Mouse (Mus musculus): ENCODE measurements around the gene Med18.
"Not testable (repeated sequence)": the region's sequence is repeated elsewhere in the genome, so short reads cannot be mapped to it uniquely, and the experiment has no call there.

Gene Med18

GRCm38 (mm10) chr4:132421556-132421922 is 42.2 kb downstream of the Med18 start:
- DNase-seq (ENCODE audit: low spot score) = no peak

- no peak for DNase-seq (ENCODE audit: low spot score)
Measured at GRCm38 (mm10) chr4:132420471-132420870, 43.2 kb downstream of the Med18 start.

DNA sequence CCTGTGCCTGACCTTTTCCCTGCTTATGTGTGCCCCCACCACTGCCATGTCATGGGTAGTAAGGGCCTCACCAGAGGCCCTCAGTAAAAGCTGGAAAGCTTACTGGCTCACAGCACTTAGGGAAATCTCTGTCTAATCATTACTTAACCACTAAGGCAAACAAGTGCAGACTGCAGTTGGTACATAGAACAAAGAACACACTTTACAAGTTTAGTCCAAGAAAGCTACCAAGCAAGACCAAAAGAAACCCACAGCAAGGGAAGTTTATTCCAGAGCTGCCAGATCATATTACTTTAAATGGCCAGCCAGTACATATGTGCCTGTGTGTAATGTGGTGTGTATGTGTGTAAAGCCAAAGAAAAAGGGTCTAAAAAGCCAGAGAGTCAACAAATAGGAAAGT is 47.8 kb downstream of the Med18 start:
- no peak for DNase-seq (ENCODE audit: low spot score)

GRCm38 (mm10) chr4:132413257-132413656 is 50.5 kb downstream of the Med18 start:
- not testable (repeated sequence) for DNase-seq (ENCODE audit: low spot score)

DNA sequence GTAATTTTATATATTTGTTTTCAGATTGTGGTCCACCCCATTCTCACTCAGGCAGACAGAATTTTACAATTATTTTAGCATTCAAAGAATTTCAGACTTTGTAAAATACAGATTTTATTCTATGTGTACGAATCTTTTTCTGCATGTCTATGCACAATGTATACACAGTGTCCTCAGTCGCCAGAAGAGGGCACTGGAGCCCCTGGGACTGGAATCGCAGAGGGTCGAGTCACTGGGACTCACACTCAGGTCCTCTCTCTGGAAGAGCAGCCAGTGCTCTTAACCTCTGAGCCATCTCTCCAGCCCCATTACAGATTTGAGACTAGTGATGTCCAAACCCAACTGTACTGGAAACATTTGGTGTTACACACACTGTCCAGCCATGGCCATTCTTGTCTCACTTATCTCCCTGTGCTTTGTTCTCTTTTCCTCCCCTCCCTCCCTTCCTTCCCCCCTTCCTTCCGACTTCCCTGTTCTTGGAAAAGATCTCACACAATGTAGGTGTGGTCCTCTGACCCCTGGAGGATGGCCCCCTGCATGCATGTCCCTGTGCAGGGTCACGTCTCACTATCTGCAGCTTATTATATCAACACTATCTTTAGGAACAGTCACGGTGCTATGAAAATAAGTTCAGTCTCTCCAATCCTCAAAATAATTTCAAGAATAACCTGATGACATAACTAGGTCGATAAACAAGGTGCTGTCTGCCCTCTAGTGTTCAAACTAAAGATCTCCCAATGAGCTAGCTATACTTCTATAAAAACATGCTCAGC is 52.2 kb downstream of the Med18 start:
- no peak for DNase-seq (ENCODE audit: low spot score)

GRCm38 (mm10) chr4:132409587-132410229 is 54.0 kb downstream of the Med18 start:
- DNase-seq (ENCODE audit: low spot score) = no peak

Data from ovary, postnatal 14 days (tissue).